Mouse (Mus musculus) lung, adult 18-20 months (tissue): ENCODE measurements around the gene Hnrnpl.

Experiments used
- DNase-seq, 2 experiments: peaks; one replicate each; pipeline ENCODE4 v3.0.0; 2022; ENCODE audit warnings: mixed read lengths in 2 of 2

The Hnrnpl gene

DNA sequence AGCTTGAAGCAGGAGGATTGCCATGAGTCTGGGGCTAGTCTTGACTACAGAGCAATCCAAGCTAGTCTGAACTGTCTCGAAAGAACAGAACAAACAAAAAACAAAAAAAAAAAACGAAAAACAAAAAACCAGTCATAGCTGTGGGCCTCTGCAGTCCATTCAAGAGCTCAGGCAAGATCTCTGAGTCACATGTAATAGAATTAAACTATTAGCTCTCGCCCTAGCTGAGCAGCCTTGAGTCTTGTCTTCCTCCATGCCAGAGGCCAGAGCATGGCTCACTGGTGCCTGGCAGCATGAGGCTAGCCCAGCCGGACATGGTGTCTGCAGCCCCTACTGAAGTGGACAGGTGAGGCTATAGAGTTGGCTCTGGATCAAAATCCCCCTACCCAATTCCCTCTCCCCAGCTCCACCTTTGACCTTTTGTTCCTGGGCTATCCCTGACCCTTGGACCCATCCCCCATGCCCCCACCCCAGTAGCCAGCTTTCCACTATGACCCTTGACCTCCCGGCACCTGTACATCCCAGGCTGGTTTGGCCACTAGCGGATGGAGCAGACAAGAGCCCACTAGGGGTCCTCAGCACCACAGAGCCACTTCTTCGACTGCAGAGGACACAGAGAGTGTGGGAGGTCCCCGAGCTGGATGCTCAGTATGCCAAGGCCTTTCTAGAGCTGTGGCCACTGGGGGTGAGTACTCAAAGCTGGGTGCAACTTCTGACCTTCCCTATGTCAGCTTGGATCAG is 18.1 kb upstream of the Hnrnpl start:
- DNase-seq = no peak

DNA sequence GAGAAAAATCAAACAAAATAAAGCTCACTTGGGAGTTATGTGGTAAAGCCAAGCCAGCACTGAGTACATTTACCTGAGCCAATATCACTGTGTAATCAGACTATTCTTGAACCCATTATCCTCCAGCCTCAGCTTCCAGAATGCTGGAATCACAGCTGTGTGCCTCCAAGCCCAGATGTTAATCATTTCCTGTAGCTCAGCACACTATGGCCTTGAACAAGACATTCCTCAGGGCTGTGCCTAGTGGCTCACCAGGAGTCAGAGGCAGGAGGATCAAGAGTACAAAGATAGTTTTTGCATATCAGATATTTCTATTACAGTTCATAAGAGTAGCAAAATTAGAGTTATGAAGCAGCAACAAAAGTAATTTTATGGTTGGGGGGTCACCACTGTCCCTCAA is 16.6 kb upstream of the Hnrnpl start:
- DNase-seq = no peak

DNA sequence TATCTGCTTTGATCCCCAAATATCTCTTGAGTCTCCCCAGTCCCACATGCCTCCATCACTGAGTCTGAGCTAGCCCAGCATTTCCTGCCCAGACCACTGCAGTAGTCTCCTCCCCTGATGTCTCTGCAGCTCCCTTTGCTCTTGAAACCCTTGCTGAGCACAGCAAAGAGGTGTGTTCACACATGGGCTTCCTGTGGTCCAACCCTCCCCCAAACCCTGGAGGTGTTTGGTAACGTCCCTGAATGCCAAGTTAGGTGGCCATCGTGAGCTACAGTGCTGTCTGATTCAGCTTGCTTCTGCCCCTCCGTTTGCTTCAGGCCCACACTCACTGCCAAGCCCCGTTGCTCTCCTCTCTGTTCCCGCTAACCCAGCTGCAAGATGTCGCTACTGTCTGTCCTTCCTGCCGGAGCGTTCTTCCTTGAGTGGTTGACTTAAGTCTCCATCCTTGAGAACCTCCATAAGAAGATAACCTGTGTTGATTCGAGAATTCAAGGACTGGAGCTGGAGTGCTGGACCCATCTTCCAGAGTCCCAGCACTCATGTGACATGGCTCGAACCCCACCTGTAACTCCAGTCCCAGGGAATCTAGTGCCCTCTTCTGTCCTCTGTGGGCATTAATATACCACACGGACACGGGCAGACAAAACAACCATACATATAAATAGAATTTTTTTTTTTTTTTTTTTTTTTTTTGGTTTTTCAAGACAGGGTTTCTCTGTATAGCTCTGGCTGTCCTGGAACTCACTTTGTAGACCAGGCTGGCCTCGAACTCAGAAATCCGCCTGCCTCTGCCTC is 15.8 kb upstream of the Hnrnpl start:
- no peak for DNase-seq

DNA sequence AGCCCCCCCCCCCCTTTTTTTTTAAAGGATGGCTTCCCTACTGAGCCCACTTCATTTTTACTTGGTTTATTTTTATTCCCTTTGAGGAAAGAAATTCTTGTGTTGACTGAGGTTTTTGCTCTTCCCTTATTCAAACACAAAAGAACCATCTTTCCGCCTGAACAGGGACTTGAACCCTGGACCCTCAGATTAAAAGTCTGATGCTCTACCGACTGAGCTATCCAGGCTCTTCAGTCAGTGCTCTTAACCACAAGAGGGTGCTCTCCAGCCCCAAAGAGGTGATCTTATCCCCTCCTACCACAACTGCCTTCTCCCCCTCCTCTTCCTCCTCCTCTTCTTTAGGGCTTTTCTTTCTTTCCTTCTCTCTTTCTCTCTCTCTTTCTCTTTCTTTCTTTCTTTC is 14.5 kb upstream of the Hnrnpl start:
- peak in 1 of 2 experiments; percentile 45 for DNase-seq

DNA sequence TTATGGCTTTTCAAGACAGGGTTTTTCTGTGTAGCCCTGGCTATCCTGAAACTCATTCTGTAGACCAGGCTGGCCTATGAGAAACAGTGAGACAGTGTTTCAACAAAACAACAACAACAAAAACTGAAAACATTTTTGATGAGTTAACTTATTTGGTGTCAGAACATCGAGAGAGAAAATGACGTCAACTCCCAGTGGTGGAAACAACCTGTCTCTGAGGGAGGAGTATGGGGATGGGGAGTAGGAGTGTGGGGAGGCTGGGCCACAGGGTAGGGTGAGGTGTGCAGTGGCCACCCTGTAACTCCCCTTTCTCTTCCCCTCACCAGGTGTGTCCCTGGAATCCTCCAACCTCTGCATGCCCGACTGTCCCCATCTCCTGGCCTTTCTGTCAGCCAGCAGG is 13.8 kb upstream of the Hnrnpl start:
- no peak for DNase-seq

DNA sequence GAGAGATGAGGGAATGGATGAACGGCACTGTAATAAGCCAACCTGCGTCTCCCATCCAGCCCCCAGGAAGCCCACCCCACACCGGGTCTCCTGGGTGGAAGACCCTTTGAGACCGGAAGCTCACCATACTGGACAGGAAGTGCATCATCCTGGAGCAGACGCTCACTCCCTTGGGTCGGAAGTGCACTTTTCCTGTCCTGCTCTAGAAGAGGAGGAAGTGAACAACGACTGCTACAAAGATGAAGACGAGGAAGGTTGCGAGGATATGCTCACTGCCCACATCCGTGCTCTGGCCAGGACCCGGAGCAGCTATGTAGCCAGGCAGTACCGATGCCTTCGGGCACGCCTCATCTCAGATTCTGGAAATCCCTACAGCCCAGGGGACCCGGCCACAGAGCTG is 12.5 kb upstream of the Hnrnpl start:
- DNase-seq = no peak

DNA sequence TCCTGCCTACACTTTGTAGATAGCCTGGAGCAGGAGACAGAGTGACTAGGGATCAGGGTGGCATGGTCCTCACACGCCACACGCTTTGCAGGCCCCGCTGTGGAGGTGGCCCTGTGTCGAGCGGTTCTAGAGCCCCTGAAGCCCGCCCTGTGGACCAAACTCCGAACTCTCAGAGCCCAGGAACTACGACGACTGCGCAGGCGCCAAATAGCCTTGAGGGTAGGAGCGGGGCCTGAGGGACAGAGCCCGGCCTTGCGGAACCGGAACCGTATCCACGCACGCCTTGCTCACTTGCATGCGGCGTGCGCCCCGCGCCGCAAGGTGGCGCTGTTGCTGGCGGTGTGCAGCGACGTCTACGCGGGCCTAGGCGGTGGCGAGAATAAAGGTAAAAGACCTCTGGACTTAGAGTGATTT is 11.8 kb upstream of the Hnrnpl start:
- peak; percentile 85 to 90 for DNase-seq

DNA sequence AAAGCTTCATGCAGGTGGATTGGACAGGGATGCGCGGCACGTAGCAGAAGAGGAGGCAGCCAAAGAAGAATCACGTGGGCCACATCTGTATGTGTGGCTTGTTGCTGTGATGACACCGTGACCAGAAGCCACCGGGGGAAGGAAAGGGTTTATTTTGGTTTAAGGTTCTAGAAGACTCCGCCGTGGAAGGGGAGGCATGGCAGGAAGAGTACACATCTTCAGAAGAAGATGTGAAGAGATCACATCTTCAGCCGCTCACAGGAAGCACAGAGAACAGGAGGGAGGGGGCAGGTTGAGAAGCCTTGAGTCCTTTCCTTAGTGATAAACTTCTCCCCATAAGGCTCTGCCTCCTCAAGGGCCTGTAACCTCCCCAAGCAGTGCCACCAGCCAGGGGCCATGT is 8.3 kb upstream of the Hnrnpl start:
- DNase-seq = no peak

DNA sequence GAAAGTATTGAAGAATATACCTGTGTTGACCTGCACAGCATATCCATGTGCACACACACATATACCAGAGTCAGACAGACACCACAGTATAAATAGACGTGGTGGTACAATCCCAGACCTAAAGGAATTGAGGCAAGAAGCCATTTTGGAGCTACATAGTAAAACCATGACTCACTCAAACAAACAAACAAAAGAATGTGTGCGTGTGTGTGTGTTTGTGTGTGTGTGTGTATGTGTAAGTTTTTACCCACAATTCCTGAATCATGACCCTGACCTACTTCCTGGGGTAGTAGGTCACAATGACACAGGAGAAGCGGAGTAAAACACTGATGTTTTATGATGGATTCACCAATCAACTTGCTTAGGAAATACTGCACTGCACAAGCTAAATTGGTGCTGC is 6.9 kb upstream of the Hnrnpl start:
- no peak for DNase-seq

DNA sequence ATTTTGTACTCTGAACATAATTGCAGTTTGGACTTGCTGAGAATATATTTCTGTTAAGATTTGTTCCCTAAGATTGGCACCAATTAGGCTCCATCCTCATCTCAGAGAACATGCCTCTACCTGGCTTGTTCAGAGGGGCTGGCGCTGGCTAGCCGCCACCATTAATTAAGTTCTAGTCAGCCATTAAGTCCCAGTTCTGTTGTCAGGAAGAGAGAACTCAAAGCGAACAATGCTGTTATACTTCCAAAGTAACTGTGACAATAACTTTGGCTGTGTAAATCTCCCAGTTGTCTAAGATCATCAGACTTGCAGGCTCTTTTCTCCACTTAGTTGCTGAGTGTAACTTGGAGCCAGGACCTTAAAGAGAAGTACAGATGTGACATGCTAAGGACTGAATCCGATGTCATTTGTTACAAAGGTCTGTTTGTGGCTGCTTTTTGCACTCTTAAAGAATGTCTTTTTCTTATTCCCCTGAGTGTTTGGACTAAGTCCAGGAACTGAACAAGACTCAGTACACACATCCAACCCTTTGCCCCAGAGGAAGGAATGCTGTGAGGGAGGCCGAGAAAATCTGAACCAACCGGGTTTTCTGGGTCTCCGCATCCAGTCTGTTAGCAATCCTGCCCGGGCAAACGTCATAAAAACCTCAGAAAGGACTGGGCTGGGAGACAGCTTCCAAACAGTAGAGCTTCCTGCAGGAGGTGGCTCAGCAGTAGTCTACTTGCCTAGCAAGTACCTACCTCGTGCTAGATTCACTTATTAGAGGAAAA is 6.3 kb upstream of the Hnrnpl start:
- DNase-seq = peak; percentile 86 to 92

DNA sequence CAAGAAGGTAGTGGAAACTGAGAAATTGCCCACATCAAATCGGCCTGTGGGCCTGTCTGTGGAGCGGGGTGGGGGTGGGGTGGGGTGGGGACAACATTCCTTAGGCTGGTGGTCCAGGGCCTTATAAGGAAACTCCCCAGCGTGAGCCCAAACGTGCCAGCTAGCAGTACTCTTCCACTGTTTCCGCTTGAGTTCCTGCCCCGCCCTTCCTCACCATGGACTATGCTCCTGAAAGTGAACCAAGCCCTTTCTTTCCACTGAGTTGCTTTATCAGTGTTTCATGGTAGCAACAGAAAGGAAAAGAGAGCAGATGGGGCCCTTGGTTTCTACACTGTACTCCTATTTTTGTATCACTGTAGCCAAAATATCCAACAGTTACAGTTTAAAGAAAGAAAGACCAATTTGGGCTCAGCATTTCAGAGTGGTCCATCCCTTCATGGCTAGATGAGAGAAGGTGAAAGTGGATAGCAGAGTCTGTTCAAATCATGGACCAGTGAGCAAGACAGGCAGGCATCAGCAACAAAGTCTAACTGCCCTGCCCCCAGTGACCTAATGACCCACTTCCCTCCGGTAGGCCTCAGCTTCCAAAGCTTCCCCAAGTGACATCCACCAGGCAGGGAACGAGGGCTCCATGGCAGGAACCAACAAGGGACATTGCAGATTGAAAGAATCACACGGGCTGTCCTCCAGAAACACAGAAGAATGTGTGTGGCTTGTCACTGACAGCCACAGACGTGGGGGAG is 5.3 kb upstream of the Hnrnpl start:
- peak; percentile 74 to 85 for DNase-seq

DNA sequence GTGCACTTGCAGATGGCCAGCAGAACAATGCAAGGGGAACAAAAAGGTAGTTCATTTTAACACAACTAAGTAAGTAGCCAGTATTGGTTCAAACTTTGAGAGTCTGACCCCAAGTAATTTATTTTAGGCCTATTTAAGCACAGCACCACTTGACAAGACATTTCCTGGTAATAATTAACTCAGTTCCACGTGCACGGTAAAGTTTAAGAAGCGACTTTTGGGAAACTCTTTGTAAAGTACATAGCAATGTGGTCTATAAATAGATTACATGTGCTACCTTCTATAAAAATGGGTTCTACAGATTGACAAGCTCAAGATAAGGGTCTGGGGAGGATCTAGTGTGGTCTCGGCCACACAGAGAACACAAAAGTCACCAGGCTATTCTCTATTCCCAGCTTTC is 4.6 kb upstream of the Hnrnpl start:
- DNase-seq = no peak

DNA sequence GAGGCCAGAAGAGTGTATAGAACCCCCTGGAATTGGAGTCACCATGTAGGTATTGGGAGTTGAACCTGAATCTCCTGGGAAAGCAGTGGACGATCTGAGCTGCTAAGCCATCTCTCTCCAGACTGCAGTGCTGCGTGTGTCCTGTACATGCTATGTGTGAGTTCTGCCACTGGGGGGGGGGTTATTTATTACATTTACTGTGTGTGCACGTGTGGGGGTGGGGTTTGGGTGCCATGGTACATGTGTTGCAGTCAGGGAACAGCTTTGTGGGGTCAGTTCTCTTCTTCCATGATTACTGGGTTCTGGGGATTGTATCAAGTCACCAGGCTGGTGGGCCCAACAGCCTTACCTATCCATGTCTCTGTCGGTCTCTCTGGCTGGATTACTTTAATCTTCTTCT is 1.5 kb upstream of the Hnrnpl start:
- DNase-seq = no peak

DNA sequence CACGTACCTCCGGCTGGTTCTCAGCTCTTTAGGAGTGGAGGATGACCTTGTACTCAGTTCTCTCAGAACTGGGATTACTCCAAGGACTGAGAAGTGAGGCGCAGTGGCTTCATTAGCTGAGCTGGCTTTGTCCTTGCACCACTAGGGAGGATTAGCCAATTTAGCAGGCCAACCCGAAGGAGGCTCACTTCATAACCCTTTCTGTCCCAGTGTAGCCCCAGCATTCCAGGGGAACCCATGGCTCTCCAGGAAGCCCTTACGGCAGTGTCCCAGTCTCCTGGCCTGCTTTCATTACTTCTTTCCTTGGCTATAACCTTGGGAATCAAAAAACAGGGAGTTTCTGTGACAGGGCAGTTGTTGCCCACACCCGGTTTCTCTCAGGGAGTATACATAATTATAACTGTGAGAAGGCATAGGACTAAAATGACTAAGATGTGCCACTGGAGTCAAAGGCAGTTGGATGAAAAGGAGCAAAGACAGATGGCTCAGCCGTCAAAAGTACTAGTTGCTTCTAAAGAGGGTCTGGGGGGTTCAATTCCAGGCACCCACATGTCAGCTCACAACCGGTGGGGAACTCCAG is 610 bp upstream of the Hnrnpl start:
- peak; percentile 43 to 56 for DNase-seq

DNA sequence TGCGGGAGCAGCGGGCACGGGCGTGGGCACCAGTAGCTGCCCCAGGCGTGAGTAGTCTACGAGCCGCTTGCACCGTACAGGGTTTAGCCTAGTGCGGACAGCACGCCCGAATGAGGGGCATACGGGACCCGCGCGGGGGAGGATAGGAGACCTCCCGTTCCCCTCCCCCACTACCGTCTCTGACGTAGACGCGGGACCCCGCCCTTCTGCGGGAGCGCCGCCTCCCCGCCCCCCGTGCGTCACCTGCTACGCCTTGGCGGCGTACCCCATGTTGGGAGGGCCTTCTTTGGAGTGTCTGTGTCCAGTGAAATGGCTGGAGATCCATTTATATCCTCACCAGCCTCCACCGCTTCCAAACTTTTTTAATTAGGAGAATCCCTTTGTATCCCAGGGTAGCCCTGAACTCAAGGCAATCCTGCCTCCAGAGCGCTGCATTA is 634 bp downstream of the Hnrnpl start:
- DNase-seq = peak; percentile 95 to 97

DNA sequence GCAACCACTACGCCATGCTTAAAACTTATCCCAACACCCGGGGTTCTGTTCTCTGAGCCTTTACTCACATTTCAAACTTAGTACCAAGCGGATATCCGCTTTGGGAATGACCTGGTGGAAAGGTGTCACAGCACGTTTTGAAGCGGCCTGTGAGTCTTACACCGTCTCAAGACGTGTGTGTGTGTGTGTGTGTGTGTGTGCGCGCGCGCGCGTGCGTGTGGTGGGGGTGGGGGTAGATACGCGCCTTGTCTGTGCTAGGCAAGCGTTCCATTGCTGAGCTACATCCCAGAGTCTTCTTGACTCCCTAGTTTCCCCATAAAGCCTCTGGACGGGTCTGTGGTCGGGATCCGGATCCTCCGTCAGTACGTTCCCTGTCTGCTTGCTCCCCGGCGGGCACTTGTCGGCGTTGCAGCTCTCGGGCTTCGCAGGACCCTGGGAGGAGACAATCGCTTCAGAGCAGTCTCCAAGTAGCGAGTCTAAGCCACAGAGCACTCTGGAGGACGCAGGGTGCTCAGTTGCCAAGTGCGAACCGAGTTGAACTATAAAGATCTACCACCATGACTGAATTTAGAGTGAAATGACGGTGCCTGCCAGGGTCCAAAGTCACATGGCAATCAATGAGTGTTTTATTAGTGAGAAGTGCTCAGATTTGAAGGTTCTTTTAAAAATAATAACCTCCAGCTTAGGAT is 1.2 kb downstream of the Hnrnpl start:
- DNase-seq = peak; percentile 62 to 68

DNA sequence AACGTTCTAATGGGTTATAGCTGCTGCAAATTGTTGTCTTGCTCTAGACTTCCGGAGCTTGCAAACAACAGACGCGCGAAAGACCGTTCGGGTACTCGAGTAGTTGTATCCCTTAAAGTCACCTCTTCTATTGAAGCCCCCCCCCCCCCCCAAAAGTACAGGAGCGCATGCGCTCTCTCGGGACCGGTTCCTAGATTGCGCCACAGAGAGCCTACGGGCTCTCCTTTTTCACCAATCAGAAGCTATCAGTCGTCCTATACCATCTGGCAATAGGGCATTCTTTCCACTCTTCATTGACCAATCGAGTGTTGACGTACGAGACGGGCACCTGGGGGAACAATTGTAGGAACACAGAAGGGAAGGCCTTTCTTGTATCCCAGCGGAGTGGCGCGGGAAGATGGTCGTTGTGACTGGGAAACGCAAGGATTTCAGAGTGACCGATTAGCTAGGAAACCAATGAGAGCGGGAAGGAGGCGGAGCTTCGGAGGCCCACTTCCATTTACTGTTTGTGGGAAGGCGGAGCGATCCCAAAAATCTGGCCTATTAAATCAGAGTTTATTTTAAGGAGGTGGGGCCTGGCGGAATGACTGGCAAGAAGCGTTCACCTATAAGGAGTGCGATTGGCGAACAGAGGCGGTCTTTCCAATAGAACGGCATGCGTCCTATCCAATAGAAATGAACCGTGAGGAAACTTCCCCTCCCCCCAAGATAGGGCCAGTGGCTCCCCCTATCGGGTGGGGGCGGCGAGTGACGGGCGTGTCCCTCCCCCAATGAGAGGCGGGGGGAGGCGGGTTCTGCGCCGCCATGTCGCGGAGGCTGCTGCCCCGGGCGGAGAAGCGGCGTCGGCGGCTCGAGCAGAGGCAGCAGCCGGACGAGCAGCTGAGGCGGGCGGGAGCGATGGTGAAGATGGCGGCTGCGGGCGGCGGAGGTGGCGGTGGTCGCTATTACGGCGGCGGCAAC is 2.0 kb downstream of the Hnrnpl start:
- DNase-seq = peak; percentile 99

DNA sequence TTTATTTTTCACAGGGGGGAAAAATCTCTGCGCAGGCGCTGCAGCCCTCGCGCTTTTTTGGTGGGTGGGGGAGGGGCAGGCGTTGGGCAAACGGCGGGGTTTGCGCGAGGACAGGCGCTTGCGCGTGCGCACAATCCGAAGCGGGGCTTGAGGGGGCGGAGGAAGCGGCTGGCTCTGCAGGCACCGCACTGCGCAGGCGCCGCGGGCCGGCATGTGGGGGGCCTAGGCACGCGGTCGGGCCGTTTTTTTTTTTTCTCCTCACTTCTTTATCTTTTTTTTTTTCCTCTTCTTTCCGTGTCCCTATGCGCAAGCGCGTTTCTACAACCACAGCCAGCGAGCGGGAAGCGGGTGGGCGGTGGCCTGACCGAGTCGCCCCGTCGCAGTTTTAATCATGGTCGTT is 2.9 kb downstream of the Hnrnpl start:
- DNase-seq = peak; percentile 92 to 94

DNA sequence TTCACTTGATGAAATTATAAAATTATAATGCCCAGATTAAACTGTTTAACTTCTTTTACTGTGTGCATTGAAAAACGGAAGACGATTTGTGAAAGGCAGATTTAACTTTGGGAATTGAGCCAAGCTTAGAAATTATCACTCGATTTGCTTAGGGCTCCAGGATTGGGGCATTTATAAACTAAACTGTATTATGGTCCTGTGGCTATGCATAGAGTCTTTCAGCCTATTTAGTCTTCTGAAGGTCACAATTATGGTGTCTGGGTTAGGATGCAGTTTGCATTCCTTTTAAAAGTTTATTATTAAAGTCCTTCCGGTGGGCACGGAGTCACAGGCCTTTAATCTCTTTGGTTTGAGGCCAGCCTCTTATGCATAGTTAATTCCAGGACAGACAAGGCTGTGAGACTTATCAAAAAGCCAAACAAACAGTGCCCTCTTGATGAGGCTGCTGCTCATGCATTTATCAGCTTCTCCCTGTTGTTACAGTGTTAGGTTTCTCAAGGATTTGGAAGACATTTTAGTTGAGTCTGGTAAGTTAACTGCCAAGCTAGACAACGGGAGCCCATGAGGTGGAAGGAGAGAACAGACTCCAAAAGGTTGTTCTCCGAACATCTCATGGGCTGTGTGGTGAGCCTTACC is 3.4 kb downstream of the Hnrnpl start:
- DNase-seq = no peak

DNA sequence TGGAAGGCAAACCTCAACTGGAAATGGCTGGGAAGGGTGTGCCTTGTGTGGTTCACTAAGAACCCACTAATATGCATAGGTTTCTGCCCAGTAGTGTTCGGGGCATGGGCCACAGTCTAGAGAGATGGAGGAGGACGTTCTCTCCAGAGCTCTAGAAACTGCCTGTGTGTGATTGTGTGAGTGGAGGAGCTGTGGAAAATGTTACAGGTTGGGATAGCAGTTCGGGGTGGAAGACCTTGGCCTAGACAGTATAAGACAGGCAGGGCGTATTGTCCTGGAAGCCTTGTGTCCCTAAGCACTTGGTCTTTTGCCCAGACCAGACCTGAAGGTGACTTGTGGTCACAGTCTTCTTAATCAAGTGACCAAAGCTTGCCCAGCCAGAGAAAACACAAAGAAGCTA is 4.1 kb downstream of the Hnrnpl start:
- no peak for DNase-seq
